Mouse (Mus musculus) brain, embryonic 14.5 days (tissue): ENCODE measurements at regions not wholly inside any gene's neighbourhood (a gene's known extent, or its start where the extent isn't known, plus 50 kb on each side); places are given as distances from the start of the nearest gene placed in this dataset.

Source experiments
- CTCF ChIP-seq: fragments of 200-500 bp; IDR thresholded peaks from 2 replicates; pipeline ENCODE4 v1.5.1; 2012; ENCODE audit warnings: inconsistent platforms, mild to moderate bottlenecking, moderate library complexity, borderline replicate concordance; ENCODE audit not compliant: insufficient read depth, insufficient read length; ENCODE audit errors: extremely low read depth
- POLR2A ChIP-seq: fragments of 200-500 bp; IDR thresholded peaks from 2 replicates; pipeline ENCODE4 v1.6.1; 2012; ENCODE audit warnings: mild to moderate bottlenecking, inconsistent platforms, borderline replicate concordance; ENCODE audit not compliant: poor library complexity, insufficient read depth, insufficient read length, severe bottlenecking; ENCODE audit errors: extremely low read depth

- no peak for TF ChIP-seq POLR2A
- peak; percentile 5; the same call in 1 of the 2 replicates for TF ChIP-seq CTCF
Measured at GRCm38 (mm10) chrX:10787057-10787456, 72.2 kb downstream of the Mid1ip1 start.
